ENCODE assay signal across 22 mouse cellular contexts in the genomic region with DNA sequence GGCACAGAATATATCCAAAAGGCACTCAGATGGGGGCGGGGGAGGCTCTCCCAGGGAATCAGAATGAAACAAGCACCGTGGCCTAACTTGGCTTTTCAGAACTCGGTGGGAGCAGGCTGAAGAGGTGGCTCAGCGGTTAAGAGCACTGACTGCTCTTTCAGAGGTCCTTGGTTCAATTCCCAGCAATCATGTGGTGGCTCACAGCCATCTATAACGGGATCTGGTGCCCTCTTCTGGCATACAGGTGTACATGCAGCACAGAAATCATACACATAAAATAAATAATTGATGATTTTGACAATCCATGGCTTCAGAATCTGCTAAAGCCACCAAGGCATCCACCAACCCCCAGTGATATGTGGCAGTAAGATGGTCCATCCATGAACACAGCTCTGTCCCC. TPM values are rescaled to one million over a fixed set of nuclear protein-coding genes. Genes with fewer than 3 reads are reported as not detected.
DNase-seq lines count a peak whose midpoint lies in the region; ATAC-seq and TF ChIP-seq lines count a peak whose summit lies in the region.
"Had no signal": no experiment of that assay in that cellular context is flagged by ENCODE, and none has a peak within 500 bp of the region (broad histone marks: within the 10 kb centered on the region; RNA-seq: fewer than 3 reads in every experiment).

No protein-coding gene starts in this region.

- no peak overlapping the region for H3K9ac ChIP-seq in hindbrain, postnatal 0 days (replicated peaks; ENCODE audit: low read length)
- no peak overlapping the region for H3K9ac ChIP-seq in hindbrain, embryonic 11.5 days (ENCODE audit: low read depth, low read length)
- H3K9ac ChIP-seq: embryonic facial prominence, embryonic 12.5 days; forebrain, embryonic 12.5 days; heart, embryonic 12.5 days; hindbrain, embryonic 15.5 days had no signal

- TF ChIP-seq CTCF in hindbrain, postnatal 0 days (IDR thresholded peaks at IDR 0.05; ENCODE audit: low read depth) = peak; percentile 18

- 79% methylated on average over 5 of the region's 5 CpGs for WGBS in hindbrain, postnatal 0 days
- WGBS in hindbrain, embryonic 11.5 days = 78% methylated on average over 5 of the region's 5 CpGs

- DNase-seq in hindbrain, postnatal 0 days (ENCODE audit: low spot score) = no peak
- DNase-seq in hindbrain, embryonic 11.5 days (ENCODE audit: low spot score) = no peak
- DNase-seq in retina, postnatal 1 day = peak; percentile 11
- DNase-seq in retina, embryonic 14.5 days (ENCODE audit: low spot score) = no peak
- peak; percentile 52 for DNase-seq in ZHBTc4 (ENCODE audit: low read depth, low spot score)
- no peak for DNase-seq in adrenal gland, postnatal 25 days
- no peak for DNase-seq in spleen, adult 12 weeks (ENCODE audit: low spot score)
- DNase-seq: adrenal gland, adult 8-10 months; cerebellum, adult 18-20 months; cerebellum, postnatal 14 days; gastrocnemius, postnatal 10 days; heart, adult 2 months had no signal

- no peak overlapping the region for H3K4me3 ChIP-seq in hindbrain, postnatal 0 days (ENCODE audit: low read length)
- no peak overlapping the region for H3K4me3 ChIP-seq in hindbrain, embryonic 11.5 days (ENCODE audit: low read depth, low read length)
- H3K4me3 ChIP-seq: embryonic facial prominence, embryonic 12.5 days; forebrain, embryonic 12.5 days; heart, adult 2 months; heart, embryonic 12.5 days; hindbrain, embryonic 10.5 days; hindbrain, embryonic 15.5 days had no signal

- ATAC-seq in hindbrain, postnatal 0 days = no peak
- ATAC-seq in hindbrain, embryonic 11.5 days (ENCODE audit: low FRiP score) = no peak
- ATAC-seq: forebrain, embryonic 16.5 days; inflammation-experienced regulatory T-cells, adult 6 months; intestine, postnatal 0 days had no signal

- H3K4me1 ChIP-seq in hindbrain, postnatal 0 days (ENCODE audit: insufficient read depth, low read length) = peaks cover 3% of the 10 kb centered on the region; the same call in 1 of the 2 replicates
- H3K4me1 ChIP-seq in hindbrain, embryonic 11.5 days (replicated peaks; ENCODE audit: control insufficient read depth, insufficient read depth, low read length) = no peaks in the 10 kb centered on the region
- H3K4me1 ChIP-seq: heart, embryonic 12.5 days; hindbrain, embryonic 10.5 days had no signal

- H3K9me3 ChIP-seq in hindbrain, postnatal 0 days (ENCODE audit: low read length) = no peaks in the 10 kb centered on the region
- H3K9me3 ChIP-seq in hindbrain, embryonic 11.5 days (ENCODE audit: control insufficient read depth, low read length) = no peaks in the 10 kb centered on the region
- H3K9me3 ChIP-seq: embryonic facial prominence, embryonic 12.5 days; forebrain, embryonic 12.5 days; hindbrain, embryonic 10.5 days; hindbrain, embryonic 15.5 days had no signal

- no peaks in the 10 kb centered on the region for H3K36me3 ChIP-seq in hindbrain, postnatal 0 days (ENCODE audit: insufficient read depth, low read length)
- H3K36me3 ChIP-seq in hindbrain, embryonic 11.5 days (ENCODE audit: control insufficient read depth, insufficient read depth, low read length) = no peaks in the 10 kb centered on the region
- H3K36me3 ChIP-seq: embryonic facial prominence, embryonic 12.5 days; forebrain, embryonic 12.5 days; G1E; heart, embryonic 12.5 days; hindbrain, embryonic 15.5 days had no signal

- H3K4me2 ChIP-seq in hindbrain, postnatal 0 days (ENCODE audit: low read depth, low read length) = no peak overlapping the region
- H3K4me2 ChIP-seq in hindbrain, embryonic 11.5 days (replicated peaks; ENCODE audit: low read depth, low read length) = no peak overlapping the region
- H3K4me2 ChIP-seq: embryonic facial prominence, embryonic 12.5 days; forebrain, embryonic 12.5 days; heart, embryonic 12.5 days; hindbrain, embryonic 15.5 days had no signal

- H3K27me3 ChIP-seq in hindbrain, postnatal 0 days (ENCODE audit: insufficient read depth, low read length) = no peaks in the 10 kb centered on the region
- H3K27me3 ChIP-seq in hindbrain, embryonic 11.5 days (ENCODE audit: control insufficient read depth, insufficient read depth, low read length) = no peaks in the 10 kb centered on the region
- H3K27me3 ChIP-seq: CH12.LX; embryonic facial prominence, embryonic 12.5 days; forebrain, embryonic 12.5 days; heart, embryonic 12.5 days; hindbrain, embryonic 15.5 days had no signal

- H3K27ac ChIP-seq in hindbrain, postnatal 0 days = no peak overlapping the region
- H3K27ac ChIP-seq in hindbrain, embryonic 11.5 days (ENCODE audit: low read depth, low read length) = no peak overlapping the region
- H3K27ac ChIP-seq: embryonic facial prominence, embryonic 12.5 days; forebrain, embryonic 12.5 days; heart, adult 2 months; hindbrain, embryonic 10.5 days; hindbrain, embryonic 15.5 days had no signal

RNA-seq across cellular contexts. Expression of gene Tmem132c, which starts 20.5 kb away (rescaled TPM):
- total RNA-seq in hindbrain, postnatal 0 days (2014; rRNA removed) = 46.0 and 52.7 TPM in 2 replicates
- polyA plus RNA-seq in hindbrain, postnatal 0 days (2015; fragmentation: Nextera tagmentation; extraction: Ambion mirVana) = 12.9 and 13.5 TPM in 2 replicates
- 18.6 and 21.1 TPM in 2 replicates for polyA plus RNA-seq in hindbrain, embryonic 11.5 days (2014; fragmentation: Nextera tagmentation; extraction: Ambion mirVana)
- 1.3 TPM in 1 of 2 replicates, not detected in the other for total RNA-seq in adrenal gland, postnatal 25 days (2021)
- total RNA-seq: CH12.LX, G1E had no signal
- polyA plus RNA-seq: G1E had no signal

Comparison
In these comparisons a context has a peak if more than half of its experiments do, and no peak if none do; other contexts are left out.
1. DNase-seq: peak in retina, postnatal 1 day (single experiment) and ZHBTc4 (single experiment); none in hindbrain, postnatal 0 days (single experiment), hindbrain, embryonic 11.5 days (single experiment), retina, embryonic 14.5 days (single experiment), adrenal gland, postnatal 25 days (single experiment) and spleen, adult 12 weeks (single experiment).
2. RNA of gene Tmem132c, which starts 20.5 kb away (total RNA-seq): 46.0 to 52.7 TPM in hindbrain, postnatal 0 days; 1.3 TPM in adrenal gland, postnatal 25 days; every median in the first group is over 10 times any median in the second.